Mouse (Mus musculus) embryonic fibroblast, embryonic 13.5 days (primary cell): ENCODE measurements around the gene Nrxn1.

Source experiments
- CTCF ChIP-seq: IDR thresholded peaks from 2 replicates; pipeline ENCODE4 v1.5.1; 2011; ENCODE audit warnings: mild to moderate bottlenecking, control low read depth, low read length, moderate library complexity, borderline replicate concordance; ENCODE audit not compliant: insufficient read depth
- POLR2A ChIP-seq: IDR thresholded peaks from 2 replicates; pipeline ENCODE4 v1.6.1; 2011; ENCODE audit warnings: low read depth, mild to moderate bottlenecking, control low read depth, low read length, moderate library complexity

GRCm38 (mm10) chr17:91093081-91093875, 407 bp upstream of the Nrxn1 start:
- no peak for TF ChIP-seq CTCF
- TF ChIP-seq POLR2A: no peak
